Mouse (Mus musculus): ENCODE results near the gene Zdhhc14.

DNA sequence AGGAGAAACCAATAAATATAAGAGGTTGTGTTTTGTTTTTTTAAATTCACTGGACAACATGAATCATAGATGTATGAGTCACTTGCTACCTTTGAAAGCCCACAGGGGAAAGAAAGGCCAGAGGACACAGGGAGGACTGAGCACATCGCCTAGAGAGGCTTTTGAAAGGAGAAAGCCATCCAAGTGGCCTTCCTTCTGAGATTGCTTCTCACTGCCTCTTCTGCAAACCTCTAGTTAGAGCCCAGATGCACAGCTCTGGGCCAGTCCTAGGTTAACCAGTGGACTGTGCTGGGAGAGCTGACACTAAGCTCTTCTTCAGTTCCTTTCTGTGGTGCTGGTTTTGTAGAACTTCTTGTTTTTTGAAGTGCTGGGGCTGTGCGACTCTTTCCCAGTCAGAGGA lies 307.9 kb downstream of the Zdhhc14 start:
- TF ChIP-seq POLR2AphosphoS2 (IDR thresholded peaks at IDR 0.05; ENCODE audit: insufficient read length, low read depth) (no peak), POLR2A (IDR thresholded peaks at IDR 0.05; ENCODE audit: insufficient read length, low read depth) (no peak), USF1 (IDR thresholded peaks at IDR 0.05; ENCODE audit: low read depth) (no peak), MYOG (IDR thresholded peaks at IDR 0.05; ENCODE audit: control insufficient read depth in 1 of 3, insufficient read depth in 1 of 3, insufficient read length in 2 of 3, low read depth in 2 of 3) (no peak), MAX (IDR thresholded peaks at IDR 0.05; ENCODE audit: low read depth) (no peak), E2F4 (IDR thresholded peaks at IDR 0.05; ENCODE audit: insufficient read depth) (no peak), REST (IDR thresholded peaks at IDR 0.05; ENCODE audit: insufficient read depth, insufficient read length) (no peak)
